Mouse (Mus musculus): ENCODE measurements at regions not wholly inside any gene's neighbourhood (a gene's known extent, or its start where the extent isn't known, plus 50 kb on each side); places are given as distances from the start of the nearest gene placed in this dataset.
"Not testable (repeated sequence)": the region's sequence is repeated elsewhere in the genome, so short reads cannot be mapped to it uniquely, and the experiment has no call there.

DNA sequence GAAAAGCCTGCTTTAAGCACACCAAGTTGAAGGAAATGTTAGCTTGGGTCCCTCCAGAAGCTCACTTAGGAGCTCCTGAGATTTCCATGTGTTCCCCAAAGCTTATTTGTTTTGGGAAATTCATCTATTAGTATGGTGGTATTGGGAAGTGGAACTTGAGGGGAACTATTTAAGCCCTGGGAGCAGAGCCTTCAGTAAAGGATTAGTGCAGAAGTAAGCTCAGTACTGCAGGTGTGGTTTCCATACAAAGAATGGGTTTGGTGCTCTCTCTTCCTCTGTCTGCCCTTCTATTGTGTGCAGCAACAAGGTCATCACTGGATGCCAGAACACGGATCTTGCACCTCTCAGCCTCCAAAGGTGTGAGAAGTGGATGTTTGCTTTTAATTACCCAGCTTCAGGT, 57.2 kb downstream of the Foxa2 start:
- in situ Hi-C loops (cut with MboI; ENCODE audit: low pct_unique_long_range_greater_than_20kb in 1 of 2, low sequenced_read_pairs in 2 of 2, unreplicated experiment in 1 of 2), result no loop called here

DNA sequence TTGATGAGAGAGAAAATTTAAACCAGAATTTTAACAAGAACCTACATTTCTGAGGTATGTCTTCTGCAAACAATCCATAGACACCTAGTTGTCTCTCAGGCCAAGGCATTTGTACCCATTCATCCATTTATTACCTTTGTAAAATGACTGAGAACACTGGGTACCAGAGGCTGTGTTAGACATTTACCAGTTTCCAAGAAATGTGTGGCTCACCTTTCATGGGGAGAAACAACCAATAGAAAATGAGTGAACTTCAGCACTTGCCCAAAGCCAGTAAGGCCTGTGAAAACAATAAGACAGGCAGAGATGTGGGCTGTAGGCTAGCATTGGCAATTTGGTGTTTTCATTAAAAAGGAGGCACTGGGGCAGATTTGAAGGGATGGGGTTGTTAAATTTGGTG, 58.2 kb downstream of the Foxa2 start:
- in situ Hi-C loops (cut with MboI; ENCODE audit: low pct_unique_long_range_greater_than_20kb in 1 of 2, low sequenced_read_pairs in 2 of 2, unreplicated experiment in 1 of 2), result no loop called here

DNA sequence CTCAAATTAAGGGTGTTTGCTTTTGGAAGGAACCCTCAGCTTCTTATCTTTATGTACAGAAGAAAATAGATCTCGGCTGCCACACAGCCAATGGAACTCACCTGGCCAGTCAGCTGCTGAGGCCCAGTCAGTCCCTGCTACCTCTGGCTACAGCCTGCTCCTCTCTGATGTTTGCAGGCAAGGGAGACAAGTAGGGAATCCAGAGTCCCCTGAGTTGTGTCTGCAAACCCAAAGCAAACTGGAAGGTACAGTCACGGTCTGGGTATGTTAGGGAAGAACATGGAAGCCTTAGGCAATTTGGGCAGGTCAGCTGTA, 61.6 kb downstream of the Foxa2 start:
- in situ Hi-C loops (cut with MboI; ENCODE audit: low pct_unique_long_range_greater_than_20kb in 1 of 2, low sequenced_read_pairs in 2 of 2, unreplicated experiment in 1 of 2), result no loop called here

DNA sequence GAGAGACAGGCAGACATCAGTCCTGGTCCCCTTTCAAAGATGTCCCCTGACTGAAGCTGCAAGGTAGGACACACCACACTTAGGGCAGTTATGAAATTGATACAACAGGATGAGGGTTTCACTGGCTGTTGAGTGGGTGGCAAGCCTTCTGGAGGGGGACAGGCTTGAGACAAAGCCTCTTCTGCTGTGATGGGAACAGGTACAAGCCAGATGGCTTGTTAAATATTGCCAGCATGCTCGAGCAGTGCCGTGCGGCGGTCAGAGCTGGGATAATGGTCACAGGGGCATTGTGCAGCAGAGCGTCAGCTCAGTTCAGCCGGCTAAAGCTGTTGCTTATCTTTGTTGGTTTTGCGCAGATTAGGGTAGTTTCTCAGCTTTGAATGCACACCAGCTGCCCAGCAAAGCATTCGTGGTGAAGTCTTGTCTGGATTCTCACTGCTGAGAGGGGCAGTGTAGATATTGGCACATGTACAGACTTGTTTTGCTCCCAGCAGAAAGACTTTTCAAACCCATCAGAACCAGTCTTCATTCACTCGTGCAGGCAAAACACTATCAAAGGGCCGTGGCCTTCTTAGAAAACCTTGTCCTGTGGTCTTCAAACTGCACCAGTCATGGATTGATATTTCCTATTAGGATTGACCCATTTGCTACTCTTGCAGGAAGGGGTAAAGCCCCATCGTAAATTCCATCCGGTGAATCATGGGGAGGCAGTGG, 62.1 kb downstream of the Foxa2 start:
- in situ Hi-C loops (cut with MboI; ENCODE audit: low pct_unique_long_range_greater_than_20kb in 1 of 2, low sequenced_read_pairs in 2 of 2, unreplicated experiment in 1 of 2), result no loop called here

DNA sequence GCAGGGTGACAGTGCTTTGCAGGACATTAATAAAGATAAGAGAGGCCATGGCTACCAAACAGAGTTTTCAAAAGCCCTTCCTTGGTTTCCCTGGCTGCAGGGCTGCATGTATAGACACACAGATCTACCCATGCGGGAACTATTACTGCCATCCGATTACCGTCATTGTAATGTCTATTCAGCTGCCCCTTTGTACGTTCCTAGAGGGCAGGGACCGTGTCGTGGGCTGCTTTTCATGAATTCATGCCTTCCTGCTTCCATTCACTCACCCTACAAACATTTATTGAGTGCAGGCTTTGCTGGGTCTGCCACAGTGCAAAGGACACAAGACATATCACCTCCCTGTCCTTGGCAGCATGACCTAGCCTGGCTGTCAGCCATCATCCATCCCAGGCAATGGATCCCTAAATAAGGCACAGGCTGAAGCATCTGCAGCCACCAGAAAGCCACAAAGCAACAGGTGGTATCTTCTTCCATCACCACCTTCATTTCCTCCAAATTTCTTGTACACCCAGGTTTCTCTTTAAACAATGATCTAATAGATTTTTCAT, 65.8 kb downstream of the Foxa2 start:
- in situ Hi-C loops (cut with MboI; ENCODE audit: low pct_unique_long_range_greater_than_20kb in 1 of 2, low sequenced_read_pairs in 2 of 2, unreplicated experiment in 1 of 2), result no loop called here

DNA sequence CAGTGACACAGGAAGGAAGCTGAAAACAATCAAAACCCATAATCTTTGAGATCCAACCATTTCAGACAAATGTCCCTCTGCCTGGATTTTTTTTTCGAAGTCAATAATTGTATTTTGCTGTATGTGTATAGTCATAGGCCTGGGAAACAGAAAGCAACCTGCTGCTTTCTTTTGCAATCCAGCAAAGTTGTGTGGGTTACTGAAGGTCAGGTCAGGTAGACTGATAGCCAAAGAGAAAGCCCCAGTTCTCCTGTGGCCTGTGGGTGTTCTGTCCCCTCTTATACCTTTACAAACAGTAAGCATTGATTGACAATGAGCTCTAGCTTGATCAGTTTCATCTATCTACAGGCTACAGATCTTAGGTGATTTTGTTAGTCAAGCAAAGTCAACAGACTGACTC, 66.4 kb downstream of the Foxa2 start:
- in situ Hi-C loops (cut with MboI; ENCODE audit: low pct_unique_long_range_greater_than_20kb in 1 of 2, low sequenced_read_pairs in 2 of 2, unreplicated experiment in 1 of 2), result no loop called here

DNA sequence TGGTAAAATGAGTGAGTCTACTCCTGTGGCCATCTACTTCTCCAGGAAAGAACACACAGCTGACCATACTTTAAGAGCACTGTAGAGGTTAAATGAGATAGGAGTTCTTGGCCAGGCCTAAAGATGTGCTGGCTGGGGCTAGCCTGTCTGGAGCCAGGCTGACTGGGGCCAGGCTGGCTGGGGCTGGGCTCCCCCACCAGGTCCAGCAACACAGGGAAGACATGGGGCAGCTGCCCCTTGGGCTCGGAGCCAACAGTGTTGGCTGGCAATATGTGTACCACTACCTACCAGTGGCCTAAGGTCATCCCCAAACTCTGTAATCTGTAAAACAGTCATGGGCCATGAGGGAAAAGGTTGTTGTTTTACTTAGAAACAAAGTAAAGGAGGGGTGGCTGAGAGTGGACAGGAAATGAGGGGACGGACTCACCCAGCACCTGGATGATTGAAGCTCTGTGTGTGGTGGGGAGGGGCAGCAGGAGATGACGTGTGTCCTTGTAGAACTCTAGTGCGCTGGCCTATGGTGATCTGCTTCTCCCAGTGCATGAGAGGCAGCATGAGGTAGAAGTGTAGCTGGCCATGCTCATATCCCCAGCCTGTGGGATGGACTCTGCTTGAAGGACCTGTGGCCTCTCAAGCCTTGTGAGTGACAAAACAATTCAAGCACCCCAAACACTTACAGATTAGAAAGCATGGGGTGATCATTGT, 67.0 kb downstream of the Foxa2 start:
- in situ Hi-C loops (cut with MboI; ENCODE audit: low pct_unique_long_range_greater_than_20kb in 1 of 2, low sequenced_read_pairs in 2 of 2, unreplicated experiment in 1 of 2), result no loop called here

DNA sequence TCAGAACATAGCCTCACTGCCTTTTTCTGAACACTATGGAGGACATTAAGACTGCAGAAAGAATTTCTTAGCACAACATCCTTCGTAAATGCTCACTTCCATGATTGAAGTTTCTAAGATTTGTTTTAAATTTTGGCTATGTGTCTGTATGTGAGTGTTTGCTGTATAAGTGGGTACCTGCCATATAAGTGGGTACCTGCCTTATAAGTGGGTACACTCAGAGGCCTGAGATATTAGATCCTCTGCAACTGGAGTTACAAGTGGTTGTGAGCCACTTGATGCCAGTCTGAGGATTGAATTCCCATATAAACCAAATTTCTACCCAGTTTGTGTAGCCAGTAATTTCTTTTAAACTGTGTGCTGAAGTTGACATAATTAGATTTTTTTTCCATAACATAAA, 67.8 kb downstream of the Foxa2 start:
- in situ Hi-C loops (cut with MboI; ENCODE audit: low pct_unique_long_range_greater_than_20kb in 1 of 2, low sequenced_read_pairs in 2 of 2, unreplicated experiment in 1 of 2), result no loop called here

DNA sequence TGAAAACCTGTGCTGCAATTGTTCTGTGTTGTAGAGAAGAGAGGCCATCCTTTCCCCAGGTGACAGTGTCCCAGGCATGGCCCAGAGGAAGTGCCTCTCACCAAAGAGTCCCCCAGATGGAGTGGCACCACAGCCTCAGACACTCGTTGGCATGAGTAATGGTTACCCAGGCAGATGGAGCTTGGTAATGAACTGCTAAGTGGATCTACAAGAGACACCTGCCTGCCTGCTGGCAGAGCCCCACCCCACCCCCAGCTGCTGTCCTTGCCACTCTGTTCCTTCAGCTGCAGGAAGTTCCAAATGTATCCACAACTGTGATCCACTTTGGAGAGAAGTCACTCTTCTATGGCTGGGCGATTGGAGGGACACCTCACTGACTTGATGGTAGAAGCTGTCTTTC, 72.0 kb downstream of the Foxa2 start:
- in situ Hi-C loops (cut with MboI; ENCODE audit: low pct_unique_long_range_greater_than_20kb in 1 of 2, low sequenced_read_pairs in 2 of 2, unreplicated experiment in 1 of 2), result no loop called here

DNA sequence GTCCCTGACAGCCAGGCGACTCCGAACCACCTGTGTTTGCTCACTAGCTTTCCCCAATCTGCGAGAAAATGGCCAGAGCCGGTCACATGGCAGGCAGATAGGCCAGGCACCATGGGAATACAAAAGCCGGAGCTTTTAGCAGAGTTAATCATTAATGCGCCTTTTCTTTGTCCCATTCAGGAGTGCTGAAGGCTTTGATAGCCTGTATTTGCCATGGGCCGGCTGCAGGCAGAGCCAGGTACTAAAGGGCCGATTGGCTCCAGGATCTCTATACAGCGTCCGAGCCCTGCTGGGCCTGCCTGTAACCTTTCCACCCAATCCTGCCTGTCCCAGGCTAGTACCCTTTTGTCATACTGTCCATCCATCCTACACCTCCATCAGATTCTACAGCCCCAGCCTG, 78.1 kb downstream of the Foxa2 start:
- in situ Hi-C loops (cut with MboI; ENCODE audit: low pct_unique_long_range_greater_than_20kb in 1 of 2, low sequenced_read_pairs in 2 of 2, unreplicated experiment in 1 of 2), result no loop called here

DNA sequence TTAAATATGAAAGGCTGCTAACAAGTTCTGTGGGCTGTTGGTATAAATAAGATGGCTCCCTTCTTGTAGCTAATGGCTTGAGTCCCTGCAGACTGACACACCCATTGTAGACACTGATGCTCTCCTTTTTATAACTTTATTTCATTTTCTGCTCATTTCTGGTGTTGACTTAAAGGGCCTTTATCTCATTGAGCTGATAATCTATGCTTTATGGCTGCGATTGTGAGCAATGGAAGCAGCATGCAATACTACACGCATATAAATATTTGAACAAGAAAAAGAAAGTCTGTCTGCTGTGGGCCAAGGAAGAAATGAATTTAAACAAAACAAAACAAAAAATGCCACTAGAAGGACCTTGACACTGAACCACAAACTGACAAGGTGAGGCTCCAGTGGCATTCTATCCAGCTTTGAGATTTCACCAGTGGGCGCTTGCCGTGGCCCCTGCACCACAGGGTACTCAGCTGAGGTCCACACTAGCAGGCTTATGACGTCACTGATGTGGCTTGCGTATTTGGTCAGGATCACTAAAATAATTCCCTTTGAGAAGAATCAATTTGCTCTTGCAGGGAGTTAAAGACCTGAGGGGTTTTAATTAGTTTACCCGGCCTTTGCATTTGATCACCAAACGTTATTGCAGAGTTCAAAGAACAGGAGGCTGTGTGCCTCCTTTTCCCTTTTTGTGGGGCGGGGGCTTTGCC, 78.8 kb downstream of the Foxa2 start:
- in situ Hi-C loops (cut with MboI; ENCODE audit: low pct_unique_long_range_greater_than_20kb in 1 of 2, low sequenced_read_pairs in 2 of 2, unreplicated experiment in 1 of 2), result no loop called here

DNA sequence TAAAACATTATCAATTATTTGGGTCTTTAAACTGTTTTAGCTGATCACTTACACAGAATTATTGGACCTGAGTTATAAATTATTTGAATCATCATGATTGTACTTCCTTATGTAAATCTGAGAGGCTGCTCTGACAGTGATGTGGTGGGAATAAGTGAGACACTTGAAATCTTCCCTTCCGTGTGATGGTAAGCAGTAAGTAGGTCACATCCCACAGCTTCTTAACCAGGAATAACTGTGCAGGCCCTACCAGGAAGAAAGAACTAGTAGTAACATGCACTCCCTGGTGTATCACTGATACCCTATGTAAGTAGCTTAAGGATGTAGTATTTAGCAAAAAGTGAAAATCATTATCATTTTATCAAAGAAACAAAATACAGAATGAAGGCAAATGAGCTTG, 83.5 kb downstream of the Foxa2 start:
- in situ Hi-C loops (cut with MboI; ENCODE audit: low pct_unique_long_range_greater_than_20kb in 1 of 2, low sequenced_read_pairs in 2 of 2, unreplicated experiment in 1 of 2), result not testable (repeated sequence)

DNA sequence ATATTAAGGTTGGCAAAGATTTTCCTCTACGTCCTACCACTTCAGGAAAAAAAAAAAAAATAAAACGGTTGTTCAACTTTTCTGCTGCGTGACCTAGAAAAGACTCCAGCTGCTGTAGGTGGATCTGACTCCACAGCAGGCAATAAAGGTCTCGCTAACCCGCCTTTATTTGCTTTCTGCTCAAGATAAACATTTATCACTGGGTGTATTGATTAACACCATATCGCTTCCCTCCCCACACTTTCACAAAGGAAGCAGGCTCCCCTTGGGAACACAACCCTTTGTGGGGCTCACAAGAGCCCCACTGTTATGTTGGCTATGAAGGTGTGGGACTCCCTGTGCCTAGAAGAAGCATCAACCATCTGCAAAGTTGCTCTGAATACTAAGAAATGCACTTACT, 85.1 kb downstream of the Foxa2 start:
- in situ Hi-C loops (cut with MboI; ENCODE audit: low pct_unique_long_range_greater_than_20kb in 1 of 2, low sequenced_read_pairs in 2 of 2, unreplicated experiment in 1 of 2), result no loop called here

DNA sequence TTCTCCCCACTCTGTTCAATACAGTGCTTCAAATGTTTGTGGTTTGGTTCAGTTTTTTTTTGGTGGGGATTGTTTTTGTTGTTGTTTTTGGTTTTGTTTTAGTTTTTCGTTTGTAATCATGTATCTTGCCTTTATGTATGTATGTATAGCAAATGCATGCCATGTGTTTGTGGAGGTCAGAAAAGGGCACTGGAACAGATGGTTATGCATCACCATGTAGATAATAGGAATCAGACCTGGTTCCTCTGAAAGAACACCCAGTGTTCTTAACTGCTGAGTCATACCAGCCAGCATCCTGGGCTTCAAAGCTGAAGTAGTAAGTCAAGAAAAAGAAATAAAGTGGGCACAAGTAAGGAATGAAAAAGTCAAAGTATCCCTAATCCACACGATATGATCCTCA, 92.6 kb downstream of the Foxa2 start:
- in situ Hi-C loops (cut with MboI; ENCODE audit: low pct_unique_long_range_greater_than_20kb in 1 of 2, low sequenced_read_pairs in 2 of 2, unreplicated experiment in 1 of 2), result no loop called here

DNA sequence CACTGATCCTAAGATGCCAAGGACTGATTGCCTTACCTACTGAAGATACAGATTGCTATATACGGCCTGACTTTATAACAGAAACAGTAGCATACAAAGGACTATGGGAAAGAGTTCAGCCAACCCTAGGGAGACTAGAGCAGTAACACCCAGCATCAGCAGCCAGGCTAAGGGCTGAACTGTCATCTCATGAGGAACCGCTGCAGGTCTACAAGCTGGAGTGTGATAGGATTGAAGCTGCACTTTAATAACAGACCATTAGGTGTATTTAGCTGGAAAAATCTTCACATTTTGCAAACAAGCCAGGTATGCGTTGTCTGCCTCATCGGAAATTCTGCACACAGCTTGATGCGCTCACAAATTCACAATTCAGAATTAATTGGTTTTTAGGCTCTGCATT, 95.5 kb downstream of the Foxa2 start:
- in situ Hi-C loops (cut with MboI; ENCODE audit: low pct_unique_long_range_greater_than_20kb in 1 of 2, low sequenced_read_pairs in 2 of 2, unreplicated experiment in 1 of 2), result no loop called here

DNA sequence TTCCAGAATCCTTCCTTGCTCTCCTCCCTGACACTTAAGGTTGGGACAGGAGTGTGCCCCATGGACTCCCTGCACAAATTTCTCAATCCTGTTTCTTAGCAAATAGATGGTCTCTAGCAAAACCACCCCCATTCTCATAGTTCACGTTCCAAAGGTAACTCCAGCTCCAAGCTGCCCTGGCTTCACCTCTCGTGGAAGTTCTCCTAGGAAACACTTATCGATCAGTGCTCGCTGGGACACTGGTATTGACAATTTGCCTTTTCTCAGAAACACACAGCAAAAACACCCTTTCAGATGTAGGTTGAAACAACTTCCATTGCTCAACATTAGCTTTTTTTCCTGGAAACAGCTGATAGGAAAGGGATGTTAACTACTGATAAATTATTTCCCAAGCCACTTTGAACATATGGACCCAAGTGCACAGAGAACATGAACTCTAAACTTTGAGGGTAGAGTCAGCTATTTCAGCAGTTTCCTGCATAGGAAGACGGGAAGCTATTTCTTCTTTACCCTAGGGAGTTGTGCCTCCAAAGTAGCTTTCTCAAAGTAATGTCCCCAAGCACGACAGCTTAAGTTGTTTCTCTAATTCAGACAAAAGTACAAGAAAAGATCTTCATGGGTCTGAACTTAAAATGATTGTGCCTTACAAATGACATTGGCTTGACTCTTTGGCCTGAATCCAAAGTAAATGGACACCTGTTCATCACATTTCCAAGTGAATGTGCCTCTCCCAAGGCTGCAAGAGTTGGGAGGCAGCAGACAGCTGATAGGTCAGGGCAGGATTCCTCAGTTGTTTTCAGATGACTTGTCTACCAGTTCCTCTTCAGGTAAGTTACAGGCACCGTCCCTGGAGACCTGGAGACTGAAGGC, 102.4 kb downstream of the Foxa2 start:
- in situ Hi-C loops (cut with MboI; ENCODE audit: low pct_unique_long_range_greater_than_20kb in 1 of 2, low sequenced_read_pairs in 2 of 2, unreplicated experiment in 1 of 2), result no loop called here

DNA sequence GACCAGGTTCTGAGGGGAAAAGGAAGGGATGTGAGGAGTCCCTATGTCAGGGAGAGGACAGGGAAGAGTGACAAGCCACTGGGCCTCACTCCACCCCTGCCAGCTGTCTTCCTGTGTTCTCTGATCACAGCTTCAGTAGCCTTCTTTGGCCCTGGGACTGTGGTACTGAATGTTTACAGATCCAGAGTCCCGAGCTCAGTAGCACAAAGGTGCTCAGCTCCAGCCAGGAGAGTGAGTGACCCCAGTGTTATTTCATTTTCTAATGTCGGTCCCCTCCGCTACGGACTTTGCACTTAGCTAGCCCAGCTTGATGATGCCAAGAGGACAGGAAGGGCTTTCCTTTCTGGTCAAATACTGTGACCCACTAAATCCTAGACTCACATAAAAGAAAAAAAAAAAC, 104.2 kb downstream of the Foxa2 start:
- in situ Hi-C loops (cut with MboI; ENCODE audit: low pct_unique_long_range_greater_than_20kb in 1 of 2, low sequenced_read_pairs in 2 of 2, unreplicated experiment in 1 of 2), result no loop called here

DNA sequence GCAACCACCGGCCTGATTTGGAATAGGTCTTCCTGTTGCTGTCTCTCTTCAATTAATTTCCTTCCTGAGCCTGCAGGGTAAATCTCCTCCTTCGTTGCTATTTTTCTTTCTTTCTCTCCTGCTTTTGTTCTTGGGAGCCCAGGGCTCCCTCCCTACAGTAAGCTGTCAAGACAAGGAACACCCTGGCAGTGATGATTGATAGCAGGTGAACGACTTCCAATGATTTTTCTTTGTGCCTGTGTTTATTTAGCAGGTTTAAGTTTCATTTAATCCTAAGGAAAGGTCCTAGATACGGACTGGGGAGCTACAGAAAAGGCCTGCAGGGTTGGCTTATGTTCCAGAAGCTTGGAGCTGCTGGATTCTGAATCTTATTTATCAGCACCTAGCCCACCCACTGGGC, 105.5 kb downstream of the Foxa2 start:
- in situ Hi-C loops (cut with MboI; ENCODE audit: low pct_unique_long_range_greater_than_20kb in 1 of 2, low sequenced_read_pairs in 2 of 2, unreplicated experiment in 1 of 2), result no loop called here

DNA sequence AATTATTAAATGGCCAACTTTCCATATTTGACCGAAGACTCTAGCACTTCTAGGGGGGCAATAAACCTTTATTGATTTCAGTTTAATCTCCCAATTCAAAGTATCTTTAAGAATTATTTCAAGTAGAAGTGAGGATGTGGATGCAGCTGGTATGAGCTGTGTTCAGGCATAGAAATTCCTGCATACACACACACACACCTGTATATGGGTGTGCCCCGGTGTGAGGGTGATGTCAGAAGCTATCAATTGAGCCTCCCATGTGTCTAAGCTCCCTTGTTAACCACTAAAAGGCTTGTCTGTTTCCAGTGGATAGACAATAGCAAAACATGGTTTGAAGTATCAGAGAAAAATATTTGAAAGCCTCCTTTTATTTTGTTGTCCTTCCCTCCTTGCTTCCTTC, 114.3 kb downstream of the Foxa2 start:
- in situ Hi-C loops (cut with MboI; ENCODE audit: low pct_unique_long_range_greater_than_20kb in 1 of 2, low sequenced_read_pairs in 2 of 2, unreplicated experiment in 1 of 2), result no loop called here

All from mouse embryonic stem cell (cell line).